Mouse (Mus musculus): ENCODE measurements at regions not wholly inside any gene's neighbourhood (a gene's known extent, or its start where the extent isn't known, plus 50 kb on each side); places are given as distances from the start of the nearest gene placed in this dataset.

- WGBS, result 20% methylated on average over 10 of the region's 10 CpGs
- no peaks in the 10 kb centered on the region for H3K4me1 ChIP-seq (ENCODE audit: control insufficient read depth, insufficient read depth, low read length)
- TF ChIP-seq POLR2A (IDR thresholded peaks at IDR 0.05; ENCODE audit: borderline replicate concordance, extremely low read depth, low read depth, low read length) (no peak), CTCF (IDR thresholded peaks at IDR 0.05; ENCODE audit: insufficient read depth, low read length) (no peak)
- DNase-seq, result no peak
- no peak overlapping the region for H3K4me3 ChIP-seq (replicated peaks; ENCODE audit: extremely low read depth, low read depth, low read length)
Observed at GRCm38 (mm10) chr2:51531106-51531839, 96.0 kb upstream of the Tas2r134 start.

GRCm38 (mm10) chr2:51522766-51523165 lies 104.5 kb upstream of the Tas2r134 start:
- Histone ChIP-seq H3K4me1 (ENCODE audit: control insufficient read depth, insufficient read depth, low read length) (no peaks in the 10 kb centered on the region), H3K4me3 (replicated peaks; ENCODE audit: extremely low read depth, low read depth, low read length) (no peak overlapping the region)
- no peak for DNase-seq
- TF ChIP-seq POLR2A (IDR thresholded peaks at IDR 0.05; ENCODE audit: borderline replicate concordance, extremely low read depth, low read depth, low read length), result no peak
- WGBS, result 81% methylated on average over 3 of the region's 3 CpGs

- no peak overlapping the region for H3K4me3 ChIP-seq (replicated peaks; ENCODE audit: extremely low read depth, low read depth, low read length)
- 61% methylated on average over 8 of the region's 8 CpGs for WGBS
- no peaks in the 10 kb centered on the region for H3K4me1 ChIP-seq (ENCODE audit: control insufficient read depth, insufficient read depth, low read length)
- TF ChIP-seq POLR2A (IDR thresholded peaks at IDR 0.05; ENCODE audit: borderline replicate concordance, extremely low read depth, low read depth, low read length), result no peak
- TF ChIP-seq CTCF (IDR thresholded peaks at IDR 0.05; ENCODE audit: insufficient read depth, low read length), result no peak
- DNase-seq, result no peak
Observed at GRCm38 (mm10) chr2:51509220-51510011, 117.9 kb upstream of the Tas2r134 start.

GRCm38 (mm10) chr2:51497896-51498295 lies 129.4 kb upstream of the Tas2r134 start:
- no peak overlapping the region for H3K4me3 ChIP-seq (replicated peaks; ENCODE audit: extremely low read depth, low read depth, low read length)
- H3K4me1 ChIP-seq (ENCODE audit: control insufficient read depth, insufficient read depth, low read length), result no peaks in the 10 kb centered on the region
- WGBS, result 85% methylated on average over 2 of the region's 2 CpGs
- no peak for TF ChIP-seq CTCF (IDR thresholded peaks at IDR 0.05; ENCODE audit: insufficient read depth, low read length)
- DNase-seq, result no peak

GRCm38 (mm10) chr2:51473753-51474152 lies 153.6 kb upstream of the Tas2r134 start:
- no peaks in the 10 kb centered on the region for H3K4me1 ChIP-seq (ENCODE audit: control insufficient read depth, insufficient read depth, low read length)
- DNase-seq, result no peak
- 86% methylated on average over 2 of the region's 2 CpGs for WGBS
- no peak overlapping the region for H3K4me3 ChIP-seq (replicated peaks; ENCODE audit: extremely low read depth, low read depth, low read length)
- TF ChIP-seq POLR2A (IDR thresholded peaks at IDR 0.05; ENCODE audit: borderline replicate concordance, extremely low read depth, low read depth, low read length), result no peak
- no peak for TF ChIP-seq CTCF (IDR thresholded peaks at IDR 0.05; ENCODE audit: insufficient read depth, low read length)

DNA sequence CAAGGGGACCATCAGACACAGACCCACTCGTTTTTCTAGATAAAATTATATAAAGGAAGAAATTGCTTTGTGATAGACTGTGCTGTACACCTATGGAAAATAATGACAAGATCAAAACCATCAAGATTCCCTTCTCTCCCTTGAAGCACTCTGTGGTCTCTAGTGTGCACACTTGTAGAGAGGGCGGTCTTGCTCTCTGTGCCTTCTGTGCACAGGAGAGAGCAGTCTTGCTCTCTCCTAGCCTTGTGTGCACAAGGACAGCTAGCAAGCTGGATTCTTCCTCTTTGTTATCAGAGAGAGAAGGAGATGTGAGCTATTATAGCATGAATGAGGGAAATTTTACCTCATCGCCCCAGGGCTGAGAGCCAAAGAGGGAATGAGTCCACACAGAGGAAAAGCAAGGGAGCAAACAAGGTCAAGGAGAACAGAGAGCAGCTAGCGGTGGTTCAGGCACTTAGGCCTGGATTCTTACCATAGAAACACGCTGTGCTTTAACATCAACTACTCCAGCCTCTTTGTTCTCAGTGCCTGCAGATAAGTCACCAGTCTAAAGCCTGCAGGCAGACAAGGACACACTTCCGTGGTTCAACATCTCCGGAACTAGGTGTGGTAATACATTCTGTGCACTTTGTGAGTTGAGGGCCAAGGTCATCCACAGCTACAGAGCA lies 160.2 kb upstream of the Tas2r134 start:
- DNase-seq, result no peak
- H3K4me3 ChIP-seq (replicated peaks; ENCODE audit: extremely low read depth, low read depth, low read length), result no peak overlapping the region
- H3K4me1 ChIP-seq (ENCODE audit: control insufficient read depth, insufficient read depth, low read length), result no peaks in the 10 kb centered on the region
- WGBS, result 61% methylated on average over 7 of the region's 7 CpGs
- no peak for TF ChIP-seq CTCF (IDR thresholded peaks at IDR 0.05; ENCODE audit: insufficient read depth, low read length)
- no peak for TF ChIP-seq POLR2A (IDR thresholded peaks at IDR 0.05; ENCODE audit: borderline replicate concordance, extremely low read depth, low read depth, low read length)

GRCm38 (mm10) chr2:51466003-51466402 lies 161.3 kb upstream of the Tas2r134 start:
- H3K4me3 ChIP-seq (replicated peaks; ENCODE audit: extremely low read depth, low read depth, low read length), result no peak overlapping the region
- no peak for DNase-seq
- TF ChIP-seq POLR2A (IDR thresholded peaks at IDR 0.05; ENCODE audit: borderline replicate concordance, extremely low read depth, low read depth, low read length) (no peak), CTCF (IDR thresholded peaks at IDR 0.05; ENCODE audit: insufficient read depth, low read length) (no peak)
- no peaks in the 10 kb centered on the region for H3K4me1 ChIP-seq (ENCODE audit: control insufficient read depth, insufficient read depth, low read length)
- 91% methylated on average over 7 of the region's 7 CpGs for WGBS

DNA sequence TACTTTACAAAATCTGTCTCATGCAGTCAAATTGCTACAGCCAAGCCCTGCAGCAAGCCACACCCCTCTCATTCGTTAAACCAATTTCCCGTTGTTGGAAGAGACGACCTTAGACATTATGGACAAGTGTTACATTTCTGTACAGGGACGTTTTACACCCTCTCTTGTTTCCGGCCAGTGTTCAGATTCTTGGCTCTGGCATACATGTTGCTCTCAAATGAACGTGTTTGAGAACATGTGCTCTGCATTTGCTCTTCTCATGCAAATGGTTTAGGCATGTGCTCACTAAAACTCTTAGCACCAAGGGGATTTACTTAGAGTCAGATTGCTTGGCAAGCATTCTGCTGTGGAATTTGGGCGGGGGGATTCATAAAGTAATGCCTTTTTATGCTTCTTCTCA lies 161.7 kb upstream of the Tas2r134 start:
- H3K4me1 ChIP-seq (ENCODE audit: control insufficient read depth, insufficient read depth, low read length), result no peaks in the 10 kb centered on the region
- H3K4me3 ChIP-seq (replicated peaks; ENCODE audit: extremely low read depth, low read depth, low read length), result no peak overlapping the region
- TF ChIP-seq CTCF (IDR thresholded peaks at IDR 0.05; ENCODE audit: insufficient read depth, low read length) (no peak), POLR2A (IDR thresholded peaks at IDR 0.05; ENCODE audit: borderline replicate concordance, extremely low read depth, low read depth, low read length) (no peak)
- WGBS, result 53% methylated on average over 7 of the region's 7 CpGs
- DNase-seq, result no peak

- 75% methylated on average over 2 of the region's 2 CpGs for WGBS
- TF ChIP-seq CTCF (IDR thresholded peaks at IDR 0.05; ENCODE audit: insufficient read depth, low read length), result no peak
- TF ChIP-seq POLR2A (IDR thresholded peaks at IDR 0.05; ENCODE audit: borderline replicate concordance, extremely low read depth, low read depth, low read length), result no peak
- Histone ChIP-seq H3K4me1 (ENCODE audit: control insufficient read depth, insufficient read depth, low read length) (no peaks in the 10 kb centered on the region), H3K4me3 (replicated peaks; ENCODE audit: extremely low read depth, low read depth, low read length) (no peak overlapping the region)
- no peak for DNase-seq
Observed at GRCm38 (mm10) chr2:51464356-51464755, 163.0 kb upstream of the Tas2r134 start.
